Mouse (Mus musculus) gastrocnemius, postnatal 14 days (tissue): Measurements from ENCODE around the gene Triml2. TPM values are rescaled to one million over a fixed set of nuclear protein-coding genes. Genes with fewer than 3 reads are reported as not detected.

Experiments
- DNase-seq: peaks from one replicate; pipeline ENCODE4 v3.0.0; 2021; ENCODE audit warnings: mixed read lengths
- intact Hi-C: fragments of 180-260 bp; cut with DNase I; formaldehyde crosslinking; loops from one replicate; pipeline ENCODE4 v1.15.1; 2025; ENCODE audit warnings: low total_unique reads
- long read RNA-seq, 2 experiments: library from polyadenylated mRNA; stranded (forward); transcript quantifications; one replicate each; pipeline ENCODE4 v2.0.0; 2021
- total RNA-seq, 2 experiments: library from RNA; stranded (reverse); gene quantifications; 2 replicates each; pipeline ENCODE4 v1.2.3; 2021

The Triml2 gene
- total RNA-seq, result not detected
- long read RNA-seq, experiment 1, result 0 reads
- long read RNA-seq, experiment 2, result 0 reads

GRCm38 (mm10) chr8:43180054-43180690 is at the start of gene Triml2:
Gene Triml2 (plus strand): TSS chr8:43180541.
- intact Hi-C loops, result no loop called here
- no peak for DNase-seq

- intact Hi-C loops, result no loop called here
- DNase-seq, result no peak
Observed at GRCm38 (mm10) chr8:43141386-43141785, 39.0 kb upstream of the Triml2 start, which contains the start of gene Triml1. Gene Triml1 (minus strand): TSS chr8:43141486.

GRCm38 (mm10) chr8:43149307-43149706 is 31.0 kb upstream of the Triml2 start:
- DNase-seq, result no peak
- intact Hi-C loops, result no loop called here

GRCm38 (mm10) chr8:43163255-43163654 is 17.1 kb upstream of the Triml2 start:
- no peak for DNase-seq
- intact Hi-C loops, result no loop called here

- intact Hi-C loops, result no loop called here
- no peak for DNase-seq
Observed at GRCm38 (mm10) chr8:43164453-43164852, 15.9 kb upstream of the Triml2 start.

- no peak for DNase-seq
- intact Hi-C loops, result no loop called here
Observed at GRCm38 (mm10) chr8:43168083-43168482, 12.3 kb upstream of the Triml2 start.

GRCm38 (mm10) chr8:43169249-43169755 is 11.0 kb upstream of the Triml2 start:
- no peak for DNase-seq
- intact Hi-C loops, result no loop called here

- DNase-seq, result no peak
- intact Hi-C loops, result no loop called here
Observed at GRCm38 (mm10) chr8:43176766-43177486, 3.4 kb upstream of the Triml2 start.

GRCm38 (mm10) chr8:43178263-43178662 is 2.1 kb upstream of the Triml2 start:
- no peak for DNase-seq
- intact Hi-C loops, result no loop called here

- intact Hi-C loops, result no loop called here
- DNase-seq, result no peak
Observed at GRCm38 (mm10) chr8:43179189-43179588, 1.2 kb upstream of the Triml2 start.

- DNase-seq, result no peak
- intact Hi-C loops, result no loop called here
Observed at GRCm38 (mm10) chr8:43182281-43182680, 1.9 kb downstream of the Triml2 start.

GRCm38 (mm10) chr8:43215554-43215953 is 35.2 kb downstream of the Triml2 start:
- intact Hi-C loops, result no loop called here
- DNase-seq, result no peak

- intact Hi-C loops, result no loop called here
- DNase-seq, result no peak
Observed at GRCm38 (mm10) chr8:43243326-43243725, 63.0 kb downstream of the Triml2 start.

Other genes with a start within 250 kb of the Triml2 start
- gene Triml1, start 39.1 kb upstream of the Triml2 start, total RNA-seq, result not detected
- gene Zfp42, start 126.4 kb downstream of the Triml2 start, total RNA-seq, result not detected